Mouse (Mus musculus) frontal cortex, postnatal 36 days (tissue): ENCODE results near the gene Gm7138.
"Not testable (repeated sequence)": the region's sequence is repeated elsewhere in the genome, so short reads cannot be mapped to it uniquely, and the experiment has no call there.

ENCODE experiments used
- DNase-seq, 2 experiments: peaks; one replicate each; pipeline ENCODE4 v3.0.0; 2022; ENCODE audit warnings: low spot score in 2 of 2

The Gm7138 gene

DNA sequence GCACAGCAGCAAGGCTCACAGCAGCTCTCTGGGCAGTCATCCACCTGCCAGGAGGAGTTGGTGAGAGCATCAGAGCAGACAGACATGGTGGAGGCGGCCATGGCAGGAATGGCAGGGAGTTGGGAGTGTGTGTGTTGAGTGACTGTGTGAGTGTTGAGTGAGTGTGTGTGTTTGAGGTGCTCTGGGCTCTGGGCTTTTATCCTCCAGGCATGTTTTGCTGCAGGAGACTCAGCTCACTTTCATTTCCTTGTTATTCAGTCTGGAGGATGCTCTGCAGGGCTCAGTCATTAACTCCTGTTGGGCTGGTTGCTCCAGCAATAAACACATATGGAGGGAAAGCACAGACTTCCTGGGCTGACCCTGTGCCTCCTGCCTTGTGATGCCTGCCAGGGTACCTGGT is at the start of gene Gm7138:
Gene Gm7138 (minus strand): TSS at position 101 of the 400 bp plus-strand sequence.
- DNase-seq = not testable (repeated sequence)

DNA sequence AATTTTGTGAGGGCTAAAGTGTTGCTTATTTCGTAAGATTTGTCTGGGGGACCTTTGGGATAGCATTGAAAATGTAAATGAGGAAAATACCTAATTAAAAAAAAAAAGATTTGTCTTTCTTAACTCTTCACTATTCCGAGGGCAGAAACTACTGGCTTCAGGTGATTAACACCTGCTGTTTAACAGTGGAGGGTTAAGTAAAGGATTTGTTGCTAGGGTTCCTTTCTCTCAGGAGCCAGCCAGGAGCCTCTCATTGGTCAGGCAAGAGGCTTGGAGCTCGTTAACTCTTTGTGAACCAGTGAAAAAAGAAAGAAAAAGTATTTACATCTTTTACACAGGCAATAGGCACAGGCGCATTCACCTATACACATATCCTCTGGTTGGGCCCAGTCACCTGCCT is 42.5 kb upstream of the Gm7138 start:
- no peak for DNase-seq

DNA sequence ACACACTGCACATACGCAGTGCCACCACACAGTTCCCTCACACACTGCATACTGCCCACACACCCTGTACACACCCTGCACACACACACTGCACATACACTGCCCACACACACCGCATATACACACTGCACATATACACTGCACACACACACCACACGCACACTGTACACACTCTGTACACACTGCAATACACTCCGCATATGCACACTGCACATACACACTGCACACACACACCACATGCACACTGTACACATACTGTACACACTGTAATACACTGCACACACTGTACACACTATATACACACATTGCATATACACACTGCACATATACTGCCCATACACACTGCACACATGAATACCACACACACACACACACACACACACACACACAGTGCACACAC is 41.8 kb upstream of the Gm7138 start:
- no peak for DNase-seq

DNA sequence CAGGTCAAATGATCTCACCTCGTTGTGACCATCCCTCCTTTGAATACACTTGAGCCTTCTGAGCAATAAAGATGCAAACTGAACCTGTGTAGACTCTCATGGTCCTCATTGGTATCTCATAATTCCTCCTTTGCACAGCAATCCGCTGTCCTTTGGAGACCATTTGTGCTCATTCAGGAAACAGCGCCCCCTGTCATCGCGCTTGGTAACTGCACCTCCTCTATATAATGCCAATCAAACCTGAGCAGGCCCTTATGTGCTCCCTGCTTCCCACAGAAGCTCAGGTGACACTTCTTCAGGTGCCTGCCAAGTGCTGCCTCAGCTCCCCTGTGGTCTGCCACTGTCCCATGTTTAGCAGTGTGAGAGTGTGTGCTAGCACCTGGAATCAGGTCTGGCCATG is 38.8 kb upstream of the Gm7138 start:
- no peak for DNase-seq

DNA sequence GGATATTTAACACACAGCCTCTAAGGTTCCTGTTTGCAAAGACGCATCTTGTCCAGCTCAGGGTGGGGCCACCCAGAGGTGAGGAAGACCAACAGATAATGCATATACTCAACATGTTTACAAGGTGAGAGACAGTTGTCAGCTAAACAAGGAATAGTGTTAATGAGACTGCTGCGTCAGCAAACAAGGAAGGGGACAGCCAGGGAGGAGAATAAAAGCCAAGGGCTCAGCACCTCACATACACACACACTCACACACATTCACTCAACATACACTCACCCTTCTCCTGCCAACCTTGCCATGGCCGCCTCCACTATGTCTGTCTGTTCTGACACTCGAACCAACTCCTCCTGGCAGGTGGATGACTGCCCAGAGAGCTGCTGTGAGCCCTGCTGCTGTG is 37.6 kb upstream of the Gm7138 start, which contains the start of gene Gm2696:
Gene Gm2696 (plus strand): TSS at position 301 of the 400 bp plus-strand sequence.
- DNase-seq = no peak

DNA sequence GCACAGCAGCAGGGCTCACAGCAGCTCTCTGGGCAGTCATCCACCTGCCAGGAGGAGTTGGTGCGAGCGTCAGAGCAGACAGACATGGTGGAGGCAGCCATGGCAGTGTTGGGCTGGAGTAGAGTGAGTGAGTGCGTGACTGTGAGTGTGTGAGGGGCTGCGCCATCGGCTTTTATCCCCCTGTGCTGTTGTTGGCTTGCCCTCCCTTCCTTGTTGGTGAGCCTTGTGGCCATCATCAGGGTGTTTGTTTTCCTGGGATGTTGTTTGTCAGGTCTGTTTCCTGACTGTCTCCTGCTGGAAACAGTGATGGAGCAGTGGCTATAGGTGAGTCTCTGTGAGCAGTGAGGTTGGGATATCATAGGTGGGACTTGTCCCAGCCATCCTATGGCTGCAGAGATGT is 35.0 kb upstream of the Gm7138 start, which contains the start of gene Gm9507:
Gene Gm9507 (minus strand): TSS at position 101 of the 400 bp plus-strand sequence.
- no peak for DNase-seq

DNA sequence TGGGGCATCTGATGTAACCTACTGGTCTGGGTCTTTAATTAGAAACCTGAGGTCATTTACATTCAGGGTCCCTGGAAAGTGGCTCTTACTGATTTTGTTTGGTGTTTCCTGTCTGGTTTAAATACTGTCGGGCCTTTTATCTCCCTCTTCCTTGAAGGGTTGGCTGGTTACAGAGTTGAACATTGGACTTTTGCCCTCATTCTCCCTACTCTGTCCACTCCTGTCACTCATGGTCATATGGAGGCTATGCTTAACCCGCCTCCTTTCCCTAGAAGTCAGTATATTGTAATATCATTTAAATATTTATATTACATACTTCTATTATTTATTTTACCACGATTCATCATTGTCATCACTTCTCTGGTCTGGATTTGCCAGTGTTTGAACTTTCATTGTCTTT is 27.4 kb upstream of the Gm7138 start:
- no peak for DNase-seq

DNA sequence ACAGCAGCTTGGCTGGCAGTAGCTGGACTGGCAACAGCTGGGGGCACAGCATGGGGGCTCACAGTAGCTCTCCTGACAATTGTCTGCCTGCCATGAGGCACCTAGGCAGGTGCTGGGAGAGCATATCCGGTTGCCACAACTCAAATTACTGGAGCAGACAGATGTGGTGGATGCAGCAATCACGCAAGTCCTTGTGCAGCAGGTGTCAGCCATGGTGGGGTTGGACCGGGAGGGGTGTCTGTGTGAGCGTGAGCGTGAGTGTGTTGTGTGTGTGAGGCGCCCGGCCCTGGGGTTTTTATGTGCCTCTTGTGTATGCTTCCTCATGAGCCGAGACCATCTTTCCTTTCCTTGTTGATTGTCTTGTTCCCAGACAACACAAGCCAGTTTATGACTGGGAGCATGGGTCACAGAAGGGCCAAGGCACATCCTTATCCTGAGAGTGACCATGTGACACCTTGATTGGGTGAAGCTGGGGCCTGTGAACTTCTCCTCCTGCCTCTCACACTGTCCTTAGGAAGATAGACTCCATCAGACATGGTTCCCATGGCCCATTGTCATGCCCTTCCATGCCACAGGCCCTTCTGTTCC is 22.3 kb upstream of the Gm7138 start, which contains the start of gene Gm19668:
Gene Gm19668 (minus strand): TSS at position 213 of the 588 bp plus-strand sequence.
- DNase-seq = no peak

DNA sequence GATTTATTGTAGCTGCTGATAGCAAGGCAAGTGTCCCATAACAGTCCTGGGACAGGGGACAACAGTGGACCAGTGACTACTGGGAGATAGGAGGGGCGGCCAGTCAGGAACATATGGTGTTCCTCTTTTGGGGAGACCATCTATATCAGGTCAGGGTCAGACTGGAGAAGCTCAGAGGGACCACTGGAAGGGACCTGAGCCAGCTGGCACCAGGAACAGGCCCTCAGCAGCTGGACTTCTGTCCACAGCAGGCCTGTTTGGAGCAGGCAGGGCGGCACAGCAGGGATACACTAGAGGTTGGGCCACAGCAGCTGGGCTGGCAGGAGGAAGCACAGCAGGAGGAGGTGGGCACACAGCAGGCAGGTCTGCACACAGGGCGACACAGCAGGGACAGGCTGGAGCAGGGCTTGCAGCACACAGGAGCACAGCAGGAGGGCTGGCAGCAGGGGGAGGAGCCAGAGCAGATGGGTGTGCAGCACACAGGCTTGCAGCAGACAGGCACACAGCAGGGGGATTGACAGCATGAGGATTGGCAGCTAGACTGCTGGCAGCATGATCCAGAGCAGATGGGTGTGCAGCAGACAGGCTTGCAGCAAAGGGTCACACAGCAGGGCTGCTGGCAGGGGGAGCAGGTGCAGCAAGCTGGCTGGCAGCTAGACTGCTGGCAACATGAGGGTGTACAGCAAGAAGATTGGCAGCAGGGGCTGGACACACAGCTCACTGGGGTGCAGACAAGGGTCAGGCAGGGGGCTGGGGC is 21.6 kb upstream of the Gm7138 start:
- not testable (repeated sequence) for DNase-seq

DNA sequence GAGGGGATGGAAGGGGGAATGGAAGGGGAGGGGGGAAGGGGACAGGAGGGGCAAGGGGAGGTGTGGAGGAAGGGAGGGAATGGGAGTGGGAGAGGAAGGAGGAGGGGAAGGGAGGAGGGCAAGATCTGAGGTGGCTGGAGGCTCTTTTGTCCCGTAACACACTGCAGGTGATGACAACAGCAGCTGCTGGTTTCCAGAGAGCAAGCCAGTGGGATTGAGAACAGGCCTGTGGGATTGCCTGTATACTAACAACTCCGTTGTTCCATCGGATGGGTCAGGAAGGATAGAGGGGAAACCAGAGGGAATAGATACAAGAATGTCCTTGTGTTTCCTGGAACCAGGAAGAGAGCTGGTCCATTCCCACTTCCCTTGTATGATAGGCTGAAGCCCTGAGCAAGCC is 20.9 kb upstream of the Gm7138 start:
- DNase-seq = no peak

DNA sequence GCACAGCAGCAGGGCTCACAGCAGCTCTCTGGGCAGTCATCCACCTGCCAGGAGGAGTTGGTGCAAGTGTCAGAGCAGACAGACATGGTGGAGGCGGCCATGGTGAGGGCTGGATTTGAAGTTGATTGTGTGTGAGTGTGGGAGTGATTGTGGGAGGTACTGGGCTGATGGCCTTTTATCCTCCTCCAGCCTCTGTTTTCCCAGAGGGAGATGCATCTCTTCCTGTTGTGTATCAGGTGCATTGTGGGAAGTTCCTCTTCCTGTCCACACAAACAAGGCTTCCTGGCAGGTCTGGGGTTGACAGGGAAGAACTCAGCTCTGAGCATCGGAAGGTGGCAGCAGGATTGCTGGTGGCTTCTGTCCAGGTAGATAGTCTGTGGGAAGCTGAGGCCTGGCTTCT is 18.2 kb upstream of the Gm7138 start, which contains the start of gene Gm9639:
Gene Gm9639 (minus strand): TSS at position 101 of the 400 bp plus-strand sequence.
- DNase-seq = no peak

DNA sequence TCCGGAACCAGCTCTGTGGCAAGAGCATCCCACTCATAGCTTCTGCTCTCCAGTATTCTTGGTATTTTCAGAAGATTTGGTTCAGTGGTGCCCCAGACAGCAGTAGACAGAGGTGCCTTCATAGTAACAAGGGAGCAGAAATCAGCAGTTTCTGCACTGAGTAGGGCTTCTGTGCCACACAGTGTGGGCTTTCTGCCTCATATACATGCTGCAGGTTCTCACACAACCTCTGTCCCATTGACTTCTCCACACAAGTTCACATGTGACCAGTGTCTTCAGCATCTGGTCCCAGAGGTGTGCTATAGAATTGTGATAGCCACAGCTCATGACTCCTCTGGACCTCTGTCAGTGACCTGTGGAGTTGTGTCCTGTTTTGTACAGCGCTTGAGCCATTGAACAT is 11.9 kb upstream of the Gm7138 start:
- DNase-seq = no peak

DNA sequence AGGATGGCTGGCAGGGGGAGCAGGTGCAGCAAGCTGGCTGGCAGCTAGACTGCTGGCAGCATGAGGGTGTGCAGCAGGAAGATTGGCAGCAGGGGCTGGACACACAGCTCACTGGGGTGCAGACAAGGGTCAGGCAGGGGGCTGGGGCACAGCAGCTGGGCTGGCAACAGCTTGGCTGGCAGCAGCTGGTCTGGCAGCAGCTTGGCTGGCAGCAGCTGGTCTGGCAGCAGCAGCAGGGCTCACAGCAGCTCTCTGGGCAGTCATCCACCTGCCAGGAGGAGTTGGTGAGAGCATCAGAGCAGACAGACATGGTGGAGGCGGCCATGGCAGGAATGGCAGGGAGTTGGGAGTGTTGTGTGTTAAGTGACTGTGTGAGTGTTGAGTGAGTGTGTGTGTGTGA is 11.1 kb upstream of the Gm7138 start, which contains the start of gene Gm7137:
Gene Gm7137 (minus strand): TSS at position 325 of the 400 bp plus-strand sequence.
- DNase-seq = peak in 1 of 2 experiments; percentile 21

DNA sequence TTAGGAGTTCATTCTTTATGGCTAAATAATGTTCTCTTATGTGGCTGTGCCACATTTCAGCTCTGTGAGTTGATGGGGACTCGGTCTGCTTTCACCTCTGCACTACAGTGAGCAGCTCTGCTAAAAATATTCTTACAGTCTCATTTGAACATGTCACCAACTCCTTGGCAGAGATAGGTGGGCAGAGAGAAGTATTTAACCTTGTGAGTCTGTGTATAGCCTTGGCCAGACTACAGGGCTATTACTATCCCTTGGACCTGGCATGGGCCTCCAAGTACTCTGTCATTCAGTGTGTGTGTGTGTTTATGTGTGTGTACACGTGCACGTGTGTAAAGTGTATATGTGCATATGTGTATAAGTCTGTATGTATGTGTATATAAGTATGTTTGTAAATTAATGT is 6.7 kb upstream of the Gm7138 start:
- DNase-seq = not testable (repeated sequence)

DNA sequence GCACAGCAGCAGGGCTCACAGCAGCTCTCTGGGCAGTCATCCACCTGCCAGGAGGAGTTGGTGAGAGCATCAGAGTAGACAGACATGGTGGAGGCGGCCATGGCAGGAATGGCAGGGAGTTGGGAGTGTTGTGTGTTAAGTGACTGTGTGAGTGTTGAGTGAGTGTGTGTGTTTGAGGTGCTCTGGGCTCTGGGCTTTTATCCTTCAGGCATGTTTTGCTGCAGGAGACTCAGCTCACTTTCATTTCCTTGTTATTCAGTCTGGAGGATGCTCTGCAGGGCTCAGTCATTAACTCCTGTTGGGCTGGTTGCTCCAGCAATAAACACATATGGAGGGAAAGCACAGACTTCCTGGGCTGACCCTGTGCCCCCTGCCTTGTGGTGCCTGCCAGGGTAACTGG is 5.7 kb upstream of the Gm7138 start, which contains the start of gene Gm3250:
Gene Gm3250 (minus strand): TSS at position 101 of the 400 bp plus-strand sequence.
- DNase-seq = not testable (repeated sequence)

DNA sequence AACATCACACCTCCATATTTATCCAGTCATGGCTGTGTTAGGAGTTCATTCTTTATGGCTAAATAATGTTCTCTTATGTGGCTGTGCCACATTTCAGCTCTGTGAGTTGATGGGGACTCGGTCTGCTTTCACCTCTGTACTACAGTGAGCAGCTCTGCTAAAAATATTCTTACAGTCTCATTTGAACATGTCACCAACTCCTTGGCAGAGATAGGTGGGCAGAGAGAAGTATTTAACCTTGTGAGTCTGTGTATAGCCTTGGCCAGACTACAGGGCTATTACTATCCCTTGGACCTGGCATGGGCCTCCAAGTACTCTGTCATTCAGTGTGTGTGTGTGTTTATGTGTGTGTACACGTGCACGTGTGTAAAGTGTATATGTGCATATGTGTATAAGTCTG is 4.6 kb downstream of the Gm7138 start:
- not testable (repeated sequence) for DNase-seq

DNA sequence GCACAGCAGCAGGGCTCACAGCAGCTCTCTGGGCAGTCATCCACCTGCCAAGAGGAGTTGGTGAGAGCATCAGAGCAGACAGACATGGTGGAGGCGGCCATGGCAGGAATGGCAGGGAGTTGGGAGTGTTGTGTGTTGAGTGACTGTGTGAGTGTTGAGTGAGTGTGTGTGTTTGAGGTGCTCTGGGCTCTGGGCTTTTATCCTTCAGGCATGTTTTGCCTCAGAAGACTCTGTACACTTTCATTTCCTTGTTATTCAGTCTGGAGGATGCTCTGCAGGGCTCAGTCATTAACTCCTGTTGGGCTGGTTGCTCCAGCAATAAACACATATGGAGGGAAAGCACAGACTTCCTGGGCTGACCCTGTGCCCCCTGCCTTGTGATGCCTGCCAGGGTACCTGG is 5.5 kb downstream of the Gm7138 start, which contains the start of gene Gm3238:
Gene Gm3238 (minus strand): TSS at position 101 of the 400 bp plus-strand sequence.
- DNase-seq = not testable (repeated sequence)

DNA sequence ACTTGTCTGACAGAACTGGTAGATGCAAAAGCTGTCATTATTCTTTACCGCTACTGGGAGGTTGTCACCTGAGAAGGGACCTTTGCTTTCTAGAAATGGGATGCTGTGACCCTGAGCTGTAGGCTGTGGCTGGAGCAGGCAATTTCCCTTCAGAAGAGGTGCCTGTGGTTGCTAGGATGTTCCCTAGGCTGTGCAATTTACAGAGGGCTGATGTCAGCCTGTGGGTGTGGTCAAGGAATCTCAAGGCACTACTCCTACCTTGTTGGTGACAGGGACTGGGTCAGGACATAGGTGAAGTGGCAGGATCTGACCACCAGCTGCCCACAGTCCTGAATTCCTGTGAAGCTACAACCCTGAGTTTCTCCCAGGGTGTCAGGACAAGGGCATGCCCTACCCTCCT is 7.0 kb downstream of the Gm7138 start:
- no peak for DNase-seq

DNA sequence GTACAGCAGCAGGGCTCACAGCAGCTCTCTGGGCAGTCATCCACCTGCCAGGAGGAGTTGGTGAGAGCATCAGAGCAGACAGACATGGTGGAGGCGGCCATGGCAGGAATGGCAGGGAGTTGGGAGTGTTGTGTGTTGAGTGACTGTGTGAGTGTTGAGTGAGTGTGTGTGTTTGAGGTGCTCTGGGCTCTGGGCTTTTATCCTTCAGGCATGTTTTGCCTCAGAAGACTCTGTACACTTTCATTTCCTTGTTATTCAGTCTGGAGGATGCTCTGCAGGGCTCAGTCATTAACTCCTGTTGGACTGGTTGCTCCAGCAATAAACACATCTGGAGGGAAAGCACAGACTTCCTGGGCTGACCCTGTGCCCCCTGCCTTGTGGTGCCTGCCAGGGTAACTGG is 17.2 kb downstream of the Gm7138 start, which contains the start of gene Gm3233:
Gene Gm3233 (minus strand): TSS at position 101 of the 400 bp plus-strand sequence.
- DNase-seq = not testable (repeated sequence)

DNA sequence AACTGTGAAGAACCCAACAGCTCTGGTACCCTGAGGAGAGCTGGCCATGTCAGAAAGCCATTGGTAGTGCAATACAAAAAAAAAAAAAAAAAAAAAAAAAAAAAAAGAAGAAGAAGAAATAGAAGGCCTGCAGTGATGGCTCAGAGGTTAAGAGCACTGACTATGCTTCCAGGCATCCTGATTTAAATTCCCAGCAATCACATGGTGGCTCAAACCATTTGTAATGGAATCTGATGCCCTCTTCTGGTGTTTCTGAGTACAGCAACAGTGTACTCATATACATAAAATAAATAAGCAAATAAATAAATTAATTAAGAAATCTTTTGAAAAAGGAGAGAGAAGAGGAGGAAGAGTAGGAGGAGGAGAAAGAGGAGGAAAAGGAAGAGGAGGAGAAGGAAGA is 23.3 kb downstream of the Gm7138 start:
- DNase-seq = no peak

DNA sequence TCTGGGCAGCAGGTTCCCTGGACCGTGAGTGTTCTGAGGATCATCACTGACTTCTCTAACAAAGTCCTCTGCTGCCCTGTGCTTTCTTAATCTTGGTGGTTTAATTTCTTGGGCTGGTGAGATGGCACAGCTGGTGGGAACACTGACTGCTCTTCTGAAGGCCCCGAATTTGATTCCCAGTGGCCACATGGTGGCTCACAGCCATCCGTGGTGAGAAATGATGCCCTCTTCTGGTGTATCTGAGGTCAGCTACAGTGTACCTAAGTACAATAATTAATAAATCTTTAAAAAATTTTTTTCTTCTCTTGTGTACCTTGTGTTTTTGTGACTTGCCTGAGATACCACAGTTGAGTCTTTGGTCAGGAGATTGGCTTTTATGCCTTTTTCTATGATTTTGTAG is 24.4 kb downstream of the Gm7138 start:
- not testable (repeated sequence) for DNase-seq

DNA sequence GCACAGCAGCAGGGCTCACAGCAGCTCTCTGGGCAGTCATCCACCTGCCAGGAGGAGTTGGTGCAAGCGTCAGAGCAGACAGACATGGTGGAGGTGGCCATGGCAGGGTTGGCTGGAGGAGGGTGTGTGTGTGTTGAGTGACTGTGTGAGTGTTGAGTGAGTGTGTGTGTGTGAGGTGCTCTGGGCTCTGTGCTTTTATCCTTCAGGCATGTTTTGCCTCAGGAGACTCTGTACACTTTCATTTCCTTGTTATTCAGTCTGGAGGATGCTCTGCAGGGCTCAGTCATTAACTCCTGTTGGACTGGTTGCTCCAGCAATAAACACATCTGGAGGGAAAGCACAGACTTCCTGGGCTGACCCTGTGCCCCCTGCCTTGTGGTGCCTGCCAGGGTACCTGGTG is 25.5 kb downstream of the Gm7138 start, which contains the start of gene Gm9736:
Gene Gm9736 (minus strand): TSS at position 101 of the 400 bp plus-strand sequence.
- not testable (repeated sequence) for DNase-seq
